ENCODE assay signal across 14 mouse cellular contexts in the genomic region with DNA sequence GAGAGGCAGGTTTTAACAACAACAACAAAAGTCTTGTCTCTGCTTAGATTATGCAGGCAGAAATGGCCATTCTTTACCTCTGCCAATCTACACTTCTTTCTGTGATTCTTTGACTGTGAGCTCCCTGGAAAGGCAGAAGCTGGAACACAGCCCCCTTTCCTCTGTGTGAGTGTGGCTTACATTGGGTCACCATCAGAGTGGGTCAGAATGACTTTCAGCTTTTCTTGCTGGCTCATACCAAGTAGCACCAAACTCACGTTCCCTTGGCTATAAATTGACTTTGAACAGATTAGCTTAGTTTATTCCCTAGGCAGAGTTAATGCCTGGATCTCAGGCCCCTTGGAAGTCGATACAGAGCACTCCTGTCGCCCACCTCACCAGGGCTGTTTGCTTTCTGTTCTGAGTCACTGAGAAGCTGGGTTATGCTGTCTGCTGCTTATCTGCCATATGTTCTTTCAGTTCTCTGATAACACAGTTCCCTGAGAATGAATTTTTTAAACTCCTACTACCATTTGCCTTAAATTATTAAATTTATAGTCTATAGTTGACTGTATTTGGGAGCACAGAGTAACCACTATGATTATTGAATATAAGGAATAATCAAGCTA. TPM values are rescaled to one million over a fixed set of nuclear protein-coding genes. Genes with fewer than 3 reads are reported as not detected.
A peak's percentile ranks its signal among the peaks of the same experiment; 100 is the strongest.
DNase-seq lines count a peak whose midpoint lies in the region; ATAC-seq and TF ChIP-seq lines count a peak whose summit lies in the region.
"Had no signal": no experiment of that assay in that cellular context is flagged by ENCODE, and none has a peak within 500 bp of the region (broad histone marks: within the 10 kb centered on the region; RNA-seq: fewer than 3 reads in every experiment).

No protein-coding gene starts in this region.

- TF ChIP-seq CTCF in gastrocnemius, adult 2 months (IDR thresholded peaks at IDR 0.05) = no peak
- TF ChIP-seq CTCF in liver, postnatal 0 days (IDR thresholded peaks at IDR 0.05; ENCODE audit: low read depth) = no peak

- intact Hi-C loops in gastrocnemius, adult 2 months (cut with DNase I) = no loop called here

- 29% methylated on average over 3 of the region's 3 CpGs for WGBS in liver, postnatal 0 days (ENCODE audit: insufficient replicate concordance)
- WGBS in embryonic facial prominence, embryonic 10.5 days = 63% methylated on average over 3 of the region's 3 CpGs

- H3K27ac ChIP-seq in gastrocnemius, adult 2 months = peak overlapping the region; percentile 90
- H3K27ac ChIP-seq in liver, postnatal 0 days (ENCODE audit: low read depth) = 0 out of 2 replicates have a peak overlapping the region, but pooled peaks have one; percentile 16
- H3K27ac ChIP-seq in embryonic facial prominence, embryonic 10.5 days (replicated peaks) = no peak overlapping the region
- H3K27ac ChIP-seq: embryonic facial prominence, embryonic 13.5 days had no signal

- no peaks in the 10 kb centered on the region for H3K9me3 ChIP-seq in erythroblast, embryonic 14.5 days (ENCODE audit: control insufficient read depth, low read length)
- no peaks in the 10 kb centered on the region for H3K9me3 ChIP-seq in liver, postnatal 0 days (ENCODE audit: low read length)
- H3K9me3 ChIP-seq in embryonic facial prominence, embryonic 10.5 days = no peaks in the 10 kb centered on the region
- H3K9me3 ChIP-seq: embryonic facial prominence, embryonic 13.5 days had no signal

- ATAC-seq in liver, postnatal 0 days = peak; percentile 51; the same call in 1 of the 2 replicates

- H3K4me2 ChIP-seq in liver, postnatal 0 days (ENCODE audit: low read depth, low read length) = 0 out of 2 replicates have a peak overlapping the region, but pooled peaks have one; percentile 22
- H3K4me2 ChIP-seq: embryonic facial prominence, embryonic 13.5 days had no signal

- H3K4me3 ChIP-seq in gastrocnemius, adult 2 months = no peak overlapping the region
- peak overlapping the region; percentile 23 for H3K4me3 ChIP-seq in erythroblast, embryonic 14.5 days (replicated peaks)
- H3K4me3 ChIP-seq in liver, postnatal 0 days (ENCODE audit: low read depth, low read length) = no peak overlapping the region
- no peak overlapping the region for H3K4me3 ChIP-seq in embryonic facial prominence, embryonic 10.5 days
- H3K4me3 ChIP-seq: embryonic facial prominence, embryonic 13.5 days had no signal

- peaks cover 20% of the 10 kb centered on the region for H3K4me1 ChIP-seq in erythroblast, embryonic 14.5 days (ENCODE audit: control insufficient read depth)
- peaks cover 5% of the 10 kb centered on the region; the same call in 1 of the 2 replicates for H3K4me1 ChIP-seq in liver, postnatal 0 days (ENCODE audit: insufficient read depth)
- H3K4me1 ChIP-seq in embryonic facial prominence, embryonic 10.5 days = peaks cover 3% of the 10 kb centered on the region; the same call in 1 of the 2 replicates

- no peak overlapping the region; the same call in 1 of the 2 replicates for H3K9ac ChIP-seq in liver, postnatal 0 days (replicated peaks)
- H3K9ac ChIP-seq: embryonic facial prominence, embryonic 13.5 days had no signal

- 0 out of 2 replicates have a peak, but pooled peaks have one; percentile 7 for TF ChIP-seq EP300 in liver, postnatal 0 days (IDR thresholded peaks at IDR 0.05; ENCODE audit: low read depth)

- no peaks in the 10 kb centered on the region for H3K36me3 ChIP-seq in erythroblast, embryonic 14.5 days (ENCODE audit: control insufficient read depth)
- no peaks in the 10 kb centered on the region for H3K36me3 ChIP-seq in liver, postnatal 0 days (replicated peaks; ENCODE audit: insufficient read depth, low read length)
- 0 out of 2 replicates have a peak, but pooled peaks cover 5% of the 10 kb centered on the region for H3K36me3 ChIP-seq in embryonic facial prominence, embryonic 10.5 days (replicated peaks)
- H3K36me3 ChIP-seq: embryonic facial prominence, embryonic 13.5 days had no signal

- DNase-seq in gastrocnemius, adult 2 months = no peak
- no peak for DNase-seq in gastrocnemius, postnatal 25 days
- peak; percentile 21 to 24 for DNase-seq in layer of hippocampus, adult 8-10 months (ENCODE audit: low spot score in 2 of 2)
- DNase-seq in layer of hippocampus, adult 9-10 months (ENCODE audit: low spot score) = no peak
- no peak for DNase-seq in liver, postnatal 0 days
- no peak for DNase-seq in embryonic facial prominence, embryonic 10.5 days (ENCODE audit: low spot score)
- DNase-seq in adrenal gland, adult 8-10 months = no peak
- DNase-seq: adrenal gland, postnatal 10 days; B cell, adult 2 months; cerebellum, adult 11-12 months; gastrocnemius, postnatal 10 days; thymus, postnatal 36 days had no signal

- no peaks in the 10 kb centered on the region for H3K27me3 ChIP-seq in erythroblast, embryonic 14.5 days (ENCODE audit: control insufficient read depth)
- no peaks in the 10 kb centered on the region for H3K27me3 ChIP-seq in liver, postnatal 0 days (ENCODE audit: insufficient read depth, low read length)
- no peaks in the 10 kb centered on the region for H3K27me3 ChIP-seq in embryonic facial prominence, embryonic 10.5 days (replicated peaks; ENCODE audit: low read depth, poor library complexity, severe bottlenecking)
- H3K27me3 ChIP-seq: embryonic facial prominence, embryonic 13.5 days had no signal

RNA-seq across cellular contexts. Expression of a gene that starts 39.7 kb away (rescaled TPM):
- total RNA-seq in gastrocnemius, adult 2 months (2021) = 10 to 100 TPM; 15.4 to 22.9 TPM
- total RNA-seq in gastrocnemius, postnatal 25 days (2021) = 10 to 100 TPM; 11.7 to 17.0 TPM
- total RNA-seq in layer of hippocampus, adult 8-10 months (2022) = 10 to 100 TPM; 23.6 to 36.8 (median 29.9) TPM
- 0.04 and 0.05 TPM in 2 replicates for polyA plus RNA-seq in erythroblast, embryonic 14.5 days (2012)
- polyA plus RNA-seq in liver, postnatal 0 days (2015; fragmentation: Nextera tagmentation; extraction: Ambion mirVana) = 5.2 and 7.0 TPM in 2 replicates
- 28.7 and 29.6 TPM in 2 replicates for polyA plus RNA-seq in embryonic facial prominence, embryonic 10.5 days (2016; fragmentation: Nextera tagmentation; extraction: Ambion mirVana)
- 10 to 100 TPM; 33.7 to 40.3 (median 36.2) TPM for total RNA-seq in adrenal gland, adult 8-10 months (2022)

Comparison
In these comparisons a context has a peak if more than half of its experiments do, and no peak if none do; other contexts are left out.
1. DNase-seq: peak in layer of hippocampus, adult 8-10 months (2 of 2); none in gastrocnemius, adult 2 months (single experiment), gastrocnemius, postnatal 25 days (single experiment), layer of hippocampus, adult 9-10 months (single experiment), liver, postnatal 0 days (single experiment), embryonic facial prominence, embryonic 10.5 days (single experiment) and adrenal gland, adult 8-10 months (single experiment).